Mouse (Mus musculus) hindbrain, embryonic 10.5 days (tissue): ENCODE measurements around the gene Atic. TPM values are rescaled to one million over a fixed set of nuclear protein-coding genes. Genes with fewer than 3 reads are reported as not detected.

Experiments
- DNase-seq: peaks from one replicate; pipeline ENCODE4 v3.0.0-alpha.2; 2017; ENCODE audit warnings: low spot score
- H3K27ac ChIP-seq: fragments of 300-500 bp; sonication (generic); 2 replicates; pipeline ENCODE4 v1.5.1; 2016; ENCODE audit warnings: mild to moderate bottlenecking, moderate library complexity
- H3K27me3 ChIP-seq: fragments of 300-500 bp; sonication (generic); 2 replicates; pipeline ENCODE4 v1.6.1; 2016; ENCODE audit warnings: mild to moderate bottlenecking; ENCODE audit not compliant: poor library complexity, insufficient read depth, severe bottlenecking
- H3K36me3 ChIP-seq: fragments of 300-500 bp; sonication (generic); 2 replicates; pipeline ENCODE4 v1.6.1; 2016; ENCODE audit warnings: mild to moderate bottlenecking, moderate library complexity
- H3K4me1 ChIP-seq: fragments of 300-500 bp; sonication (generic); replicated peaks from 2 replicates; pipeline ENCODE4 v1.6.1; 2016; ENCODE audit warnings: mild to moderate bottlenecking
- H3K4me3 ChIP-seq: fragments of 300-500 bp; sonication (generic); 2 replicates; pipeline ENCODE4 v1.5.1; 2016; ENCODE audit warnings: mild to moderate bottlenecking, moderate library complexity
- H3K9me3 ChIP-seq: fragments of 300-500 bp; sonication (generic); 2 replicates; pipeline ENCODE4 v1.6.1; 2016; ENCODE audit warnings: mild to moderate bottlenecking, moderate library complexity
- WGBS: fragments of 180-500 bp; shearing (Covaris S2); methylation state at CpG from one replicate; pipeline ENCODE4 v1.1.7; 2016; 5-methylcytosine and 5-hydroxymethylcytosine counted together
- polyA plus RNA-seq: library from polyadenylated mRNA; unstranded; fragments of >200 nt; fragmentation: Nextera tagmentation; extraction: Ambion mirVana; gene quantifications from 2 replicates; pipeline ENCODE4 v1.2.1, GENCODE M21; 2016

The Atic gene
- polyA plus RNA-seq, 1 experiment from 2014 or later = 46.0 TPM

DNA sequence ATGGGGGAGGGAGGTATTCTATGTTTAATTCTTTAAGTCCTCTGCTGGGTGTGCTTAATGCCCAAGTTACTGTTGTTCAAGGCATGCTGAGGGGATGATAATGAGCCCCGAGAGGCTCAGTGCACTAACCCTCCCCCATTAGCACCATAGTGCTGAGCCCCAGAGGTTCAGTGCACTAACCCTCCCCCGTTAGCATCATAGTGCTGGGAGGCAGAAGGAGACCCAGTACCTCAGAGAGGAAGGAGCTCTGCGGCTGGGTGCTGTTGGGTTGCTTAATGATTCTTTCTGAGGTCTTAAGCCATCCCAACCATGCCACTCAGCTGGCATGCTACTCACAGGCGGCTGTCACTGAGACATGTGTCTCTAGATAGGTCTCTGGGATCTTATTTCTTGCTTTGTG lies 13.2 kb downstream of the Atic start:
- no peak for DNase-seq
- Histone ChIP-seq H3K4me1 (no peaks in the 10 kb centered on the region), H3K27ac (no peak overlapping the region), H3K36me3 (peaks cover 91% of the 10 kb centered on the region), H3K27me3 (no peaks in the 10 kb centered on the region), H3K9me3 (no peaks in the 10 kb centered on the region), H3K4me3 (no peak overlapping the region)
- 88% methylated on average over 4 of the region's 4 CpGs for WGBS

DNA sequence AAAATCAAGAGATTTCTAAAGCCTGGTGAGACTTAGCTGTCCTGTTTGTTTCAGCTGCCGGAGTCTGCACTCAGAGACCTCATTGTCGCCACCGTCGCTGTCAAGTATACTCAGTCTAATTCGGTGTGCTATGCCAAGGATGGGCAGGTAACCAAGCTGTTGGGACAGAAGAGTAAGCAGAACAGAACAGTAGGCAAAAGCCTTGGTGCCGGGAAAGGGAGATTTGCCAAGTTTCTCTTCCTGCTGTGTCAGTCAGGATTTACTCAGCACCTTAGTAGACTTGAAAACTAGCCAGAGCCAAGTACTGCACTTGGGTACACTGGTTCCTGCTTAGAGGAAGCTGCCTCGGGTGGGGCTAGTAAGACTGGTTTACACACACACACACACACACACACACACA lies 19.0 kb downstream of the Atic start:
- Histone ChIP-seq H3K27me3 (no peaks in the 10 kb centered on the region), H3K9me3 (no peaks in the 10 kb centered on the region), H3K4me1 (no peaks in the 10 kb centered on the region), H3K4me3 (no peak overlapping the region), H3K36me3 (peaks cover 90% of the 10 kb centered on the region), H3K27ac (no peak overlapping the region)
- WGBS = 93% methylated on average over 7 of the region's 7 CpGs
- DNase-seq = no peak

DNA sequence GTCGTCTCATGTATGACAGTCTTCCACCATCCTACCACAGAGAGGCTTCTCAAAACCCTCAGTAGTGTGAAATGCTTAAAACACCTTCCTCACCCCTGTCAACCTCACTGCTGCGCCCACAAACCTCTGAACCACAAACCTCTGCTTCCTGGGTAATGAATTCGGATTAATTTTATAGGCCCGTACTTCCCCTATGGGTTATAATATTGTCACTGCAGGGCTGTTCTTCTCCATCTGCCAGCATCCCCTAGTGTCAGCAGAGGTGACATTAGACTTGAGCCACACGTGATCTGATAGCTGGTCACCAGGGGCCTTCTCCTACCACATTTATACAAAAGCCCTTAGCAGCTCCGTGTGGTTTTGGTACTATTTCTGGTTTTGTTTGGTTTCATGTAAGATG lies 19.9 kb downstream of the Atic start:
- no peak overlapping the region for H3K4me3 ChIP-seq
- H3K4me1 ChIP-seq = no peaks in the 10 kb centered on the region
- no peaks in the 10 kb centered on the region for H3K27me3 ChIP-seq
- no peaks in the 10 kb centered on the region for H3K9me3 ChIP-seq
- no peak for DNase-seq
- H3K27ac ChIP-seq = no peak overlapping the region
- H3K36me3 ChIP-seq = peaks cover 82% of the 10 kb centered on the region
- 93% methylated on average over 6 of the region's 6 CpGs for WGBS

DNA sequence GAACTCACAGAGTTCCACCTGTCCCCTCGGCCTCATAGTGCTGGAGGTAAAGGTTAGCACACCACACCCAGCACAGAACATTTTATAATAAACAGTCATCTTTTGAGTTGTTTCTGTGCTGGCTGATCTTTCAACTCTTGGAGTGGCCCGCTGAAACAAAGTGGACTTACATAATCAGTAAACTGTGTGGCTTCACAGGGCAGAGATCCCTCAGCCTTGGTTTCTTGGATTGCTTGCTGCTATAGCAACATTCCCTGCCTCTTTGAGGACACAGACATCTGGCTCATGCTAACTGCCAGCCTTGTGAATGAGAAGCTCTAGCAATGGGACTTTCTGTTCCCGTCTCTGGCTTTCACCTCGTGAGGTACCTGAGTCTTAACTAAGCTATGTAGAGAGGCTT lies 22.6 kb downstream of the Atic start:
- H3K27ac ChIP-seq = no peak overlapping the region
- no peak overlapping the region for H3K4me3 ChIP-seq
- H3K27me3 ChIP-seq = no peaks in the 10 kb centered on the region
- peaks cover 62% of the 10 kb centered on the region for H3K36me3 ChIP-seq
- WGBS = 89% methylated on average over 4 of the region's 4 CpGs
- no peaks in the 10 kb centered on the region for H3K4me1 ChIP-seq
- H3K9me3 ChIP-seq = no peaks in the 10 kb centered on the region
- DNase-seq = no peak

DNA sequence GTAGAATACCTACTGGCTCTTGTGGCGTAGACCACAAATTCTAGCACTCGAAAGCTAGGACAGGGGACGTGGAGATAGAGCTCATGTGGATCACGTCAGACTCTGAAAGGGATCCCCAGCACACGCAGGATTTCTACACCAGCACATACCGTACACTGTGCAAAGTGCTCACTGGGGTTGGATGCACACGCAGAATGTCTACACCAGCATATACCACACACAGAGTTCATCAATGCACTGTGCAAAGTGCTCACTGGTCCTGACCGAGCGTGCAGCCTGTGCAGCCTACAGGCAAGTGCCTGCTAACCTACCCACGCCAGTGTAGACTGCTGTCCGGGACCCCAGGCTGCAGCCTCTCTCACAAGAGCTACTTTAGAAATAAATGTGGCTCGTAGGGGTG lies 23.5 kb downstream of the Atic start:
- Histone ChIP-seq H3K27me3 (no peaks in the 10 kb centered on the region), H3K9me3 (no peaks in the 10 kb centered on the region), H3K4me3 (no peak overlapping the region), H3K4me1 (no peaks in the 10 kb centered on the region), H3K36me3 (peaks cover 66% of the 10 kb centered on the region), H3K27ac (no peak overlapping the region)
- no peak for DNase-seq
- 92% methylated on average over 12 of the region's 12 CpGs for WGBS

DNA sequence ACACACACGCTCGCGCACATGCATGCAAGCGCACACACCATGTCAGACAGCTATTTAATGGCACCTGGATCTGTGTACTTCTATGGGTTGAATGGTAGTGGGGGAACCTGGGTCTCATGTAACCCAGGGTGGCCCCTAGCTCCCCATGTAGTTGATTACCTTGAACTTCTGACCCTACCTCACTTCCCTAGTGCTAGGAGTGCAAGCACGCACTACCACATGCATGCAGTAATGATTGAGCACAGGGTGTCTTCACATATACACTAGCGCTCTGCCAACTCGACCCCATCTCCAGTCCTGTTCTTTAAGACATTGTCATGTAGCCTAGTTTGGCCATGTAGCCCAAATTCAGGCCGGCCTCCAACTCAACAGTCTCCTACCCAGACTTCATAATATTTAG lies 26.4 kb downstream of the Atic start:
- no peak overlapping the region for H3K4me3 ChIP-seq
- H3K4me1 ChIP-seq = no peaks in the 10 kb centered on the region
- no peaks in the 10 kb centered on the region for H3K9me3 ChIP-seq
- H3K27ac ChIP-seq = no peak overlapping the region
- peaks cover 67% of the 10 kb centered on the region for H3K36me3 ChIP-seq
- DNase-seq = no peak
- no peaks in the 10 kb centered on the region for H3K27me3 ChIP-seq
- 93% methylated on average over 8 of the region's 8 CpGs for WGBS

DNA sequence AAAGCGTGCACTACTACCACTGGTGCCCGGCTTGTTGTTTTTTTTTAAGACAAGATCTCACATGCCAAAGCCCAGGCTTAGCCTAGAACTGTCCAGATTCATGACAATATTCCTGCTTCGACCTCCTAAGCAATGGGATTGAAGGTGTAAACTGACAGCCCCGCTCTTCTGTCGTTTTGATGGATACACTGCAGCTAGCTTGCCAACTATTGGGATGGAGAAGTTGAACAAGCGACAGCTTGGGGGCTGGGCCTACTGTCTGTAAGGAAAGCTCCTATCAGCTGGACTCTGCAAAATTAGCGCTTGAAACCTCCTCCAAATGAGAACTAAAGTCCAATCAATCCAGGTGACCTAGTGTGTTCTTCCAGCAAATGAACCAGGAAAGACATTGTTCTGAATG lies 26.9 kb downstream of the Atic start:
- WGBS = 93% methylated on average over 7 of the region's 7 CpGs
- Histone ChIP-seq H3K27me3 (no peaks in the 10 kb centered on the region), H3K4me3 (no peak overlapping the region), H3K36me3 (peaks cover 67% of the 10 kb centered on the region), H3K27ac (no peak overlapping the region), H3K4me1 (no peaks in the 10 kb centered on the region), H3K9me3 (no peaks in the 10 kb centered on the region)
- no peak for DNase-seq

DNA sequence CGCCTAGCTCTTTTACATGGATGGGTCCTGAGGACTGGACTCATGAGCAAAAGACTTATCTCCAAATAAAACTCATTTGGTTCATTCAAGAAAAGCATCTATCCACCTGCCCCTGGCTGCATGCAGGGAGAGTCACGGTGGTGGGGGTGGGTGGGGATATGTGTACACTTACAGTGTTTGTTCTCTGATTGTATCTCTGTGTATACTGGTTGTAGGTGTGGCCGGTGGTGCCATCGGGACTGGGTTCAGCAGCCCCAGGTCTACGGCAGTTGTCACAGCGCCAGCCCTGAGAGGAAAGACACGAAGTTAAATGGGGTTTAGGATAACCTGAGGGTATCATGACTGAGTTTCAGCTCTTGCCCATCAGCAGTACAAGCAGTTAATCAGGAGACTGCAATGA lies 29.7 kb downstream of the Atic start:
- H3K4me3 ChIP-seq = no peak overlapping the region
- no peaks in the 10 kb centered on the region for H3K4me1 ChIP-seq
- H3K9me3 ChIP-seq = no peaks in the 10 kb centered on the region
- no peak overlapping the region for H3K27ac ChIP-seq
- 96% methylated on average over 7 of the region's 7 CpGs for WGBS
- H3K27me3 ChIP-seq = no peaks in the 10 kb centered on the region
- peaks cover 75% of the 10 kb centered on the region for H3K36me3 ChIP-seq
- no peak for DNase-seq

DNA sequence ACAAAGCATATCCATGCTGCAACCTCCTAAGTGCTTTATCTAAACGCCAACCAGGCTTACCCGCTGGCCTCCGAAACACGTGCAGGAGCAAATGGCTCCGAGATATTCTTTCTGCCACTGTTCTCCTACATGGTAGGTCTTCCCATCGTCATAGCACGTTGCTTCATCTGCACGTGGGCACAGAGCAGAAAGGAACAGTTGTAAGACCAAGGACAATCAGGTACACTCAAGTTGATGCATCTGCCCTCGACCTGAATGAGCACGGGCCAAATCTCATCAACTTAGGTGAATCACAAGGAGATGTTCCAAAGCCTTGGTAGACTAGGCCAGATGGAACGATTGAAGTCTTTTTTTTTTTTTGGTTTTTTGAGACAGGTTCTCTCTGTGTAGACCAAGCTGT lies 33.1 kb downstream of the Atic start:
- Histone ChIP-seq H3K4me1 (no peaks in the 10 kb centered on the region), H3K4me3 (no peak overlapping the region), H3K36me3 (peaks cover 100% of the 10 kb centered on the region), H3K9me3 (no peaks in the 10 kb centered on the region), H3K27ac (no peak overlapping the region), H3K27me3 (no peaks in the 10 kb centered on the region)
- 94% methylated on average over 11 of the region's 11 CpGs for WGBS
- no peak for DNase-seq

DNA sequence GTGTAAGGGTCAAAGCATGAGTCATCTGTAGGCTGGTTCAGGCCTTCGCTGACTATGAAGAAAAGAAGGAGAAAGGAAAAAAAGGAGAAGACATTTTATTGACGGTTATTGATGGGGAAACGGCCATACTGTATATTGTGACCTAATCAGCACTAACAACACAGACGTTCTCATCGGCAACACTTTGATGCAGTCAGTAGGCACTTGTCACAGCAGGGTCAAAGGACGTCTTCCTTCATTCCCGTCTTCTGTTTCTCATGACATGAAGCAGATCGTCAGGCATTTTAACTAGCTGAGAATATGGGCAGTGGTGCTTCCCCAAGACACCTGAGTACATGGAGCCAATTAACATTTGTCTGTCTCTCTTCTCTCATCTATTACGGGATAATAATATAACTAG lies 36.2 kb downstream of the Atic start:
- Histone ChIP-seq H3K27me3 (no peaks in the 10 kb centered on the region), H3K9me3 (no peaks in the 10 kb centered on the region), H3K4me1 (no peaks in the 10 kb centered on the region), H3K27ac (no peak overlapping the region), H3K4me3 (no peak overlapping the region), H3K36me3 (peaks cover 100% of the 10 kb centered on the region)
- WGBS = 95% methylated on average over 9 of the region's 9 CpGs
- DNase-seq = no peak

DNA sequence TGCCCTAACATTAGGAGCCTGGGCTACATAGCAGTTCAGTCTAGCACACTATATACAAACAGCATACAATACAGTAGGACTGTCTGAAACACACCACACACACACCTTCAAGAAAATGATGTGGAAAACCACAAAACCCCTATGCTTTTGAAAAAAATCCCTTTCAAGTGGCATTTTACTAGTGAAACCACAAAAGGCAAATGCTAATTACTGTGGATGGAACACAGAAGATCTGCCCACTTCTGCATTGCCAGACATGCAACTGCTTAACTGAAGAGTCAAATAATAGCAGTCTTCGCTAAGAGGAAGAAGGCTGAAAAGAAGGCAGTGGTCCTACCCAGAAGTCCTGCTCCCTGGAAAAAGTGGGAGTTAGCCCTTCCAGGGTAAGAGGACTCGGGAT lies 37.3 kb downstream of the Atic start:
- DNase-seq = no peak
- H3K4me3 ChIP-seq = no peak overlapping the region
- no peaks in the 10 kb centered on the region for H3K27me3 ChIP-seq
- no peaks in the 10 kb centered on the region for H3K9me3 ChIP-seq
- no peak overlapping the region for H3K27ac ChIP-seq
- 94% methylated on average over 2 of the region's 2 CpGs for WGBS
- peaks cover 100% of the 10 kb centered on the region for H3K36me3 ChIP-seq
- no peaks in the 10 kb centered on the region for H3K4me1 ChIP-seq

DNA sequence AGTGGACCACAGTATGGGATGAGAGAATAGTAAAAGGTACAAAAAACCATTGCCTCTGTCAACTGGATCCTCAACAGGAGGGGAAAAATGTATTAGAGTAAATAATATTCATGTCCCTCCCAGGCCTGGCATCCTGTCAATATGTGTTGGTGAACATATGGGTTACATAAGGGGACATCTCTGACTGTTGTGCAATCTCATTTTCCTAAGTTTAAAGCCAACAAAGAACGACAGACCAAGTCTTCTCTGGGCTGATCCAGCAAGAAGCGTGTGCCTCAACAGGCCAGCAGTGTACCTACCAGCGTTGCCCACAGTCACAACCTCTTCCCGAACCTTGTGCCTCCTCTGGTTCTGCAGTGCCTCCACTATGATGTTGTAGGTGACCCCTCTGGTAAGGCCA lies 38.4 kb downstream of the Atic start:
- 93% methylated on average over 4 of the region's 4 CpGs for WGBS
- Histone ChIP-seq H3K27me3 (no peaks in the 10 kb centered on the region), H3K27ac (no peak overlapping the region), H3K36me3 (peaks cover 100% of the 10 kb centered on the region), H3K4me1 (no peaks in the 10 kb centered on the region), H3K4me3 (no peak overlapping the region), H3K9me3 (no peaks in the 10 kb centered on the region)
- DNase-seq = no peak

DNA sequence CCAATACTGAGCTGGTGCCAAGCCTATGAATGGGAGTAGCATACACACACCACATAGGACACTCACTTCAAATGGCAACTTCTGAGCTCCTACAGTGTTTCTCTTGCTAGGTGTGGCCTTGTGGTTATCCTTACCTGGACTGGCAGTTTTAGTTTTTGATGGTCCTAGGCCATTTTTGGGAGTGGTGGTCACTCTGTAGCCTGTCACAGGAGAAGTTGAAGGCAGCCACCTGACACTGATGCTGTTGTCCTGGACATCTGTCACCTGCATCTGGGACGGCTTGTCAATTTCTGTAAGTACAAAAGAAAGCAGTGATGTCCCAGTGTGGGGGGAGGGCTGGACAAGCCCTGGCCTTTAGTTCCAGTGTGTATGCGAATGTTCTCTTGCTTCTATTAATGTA lies 48.8 kb downstream of the Atic start:
- no peaks in the 10 kb centered on the region for H3K27me3 ChIP-seq
- no peak overlapping the region for H3K4me3 ChIP-seq
- DNase-seq = no peak
- 84% methylated on average over 2 of the region's 2 CpGs for WGBS
- no peaks in the 10 kb centered on the region for H3K9me3 ChIP-seq
- no peak overlapping the region for H3K27ac ChIP-seq
- peaks cover 99% of the 10 kb centered on the region for H3K36me3 ChIP-seq
- no peaks in the 10 kb centered on the region for H3K4me1 ChIP-seq

DNA sequence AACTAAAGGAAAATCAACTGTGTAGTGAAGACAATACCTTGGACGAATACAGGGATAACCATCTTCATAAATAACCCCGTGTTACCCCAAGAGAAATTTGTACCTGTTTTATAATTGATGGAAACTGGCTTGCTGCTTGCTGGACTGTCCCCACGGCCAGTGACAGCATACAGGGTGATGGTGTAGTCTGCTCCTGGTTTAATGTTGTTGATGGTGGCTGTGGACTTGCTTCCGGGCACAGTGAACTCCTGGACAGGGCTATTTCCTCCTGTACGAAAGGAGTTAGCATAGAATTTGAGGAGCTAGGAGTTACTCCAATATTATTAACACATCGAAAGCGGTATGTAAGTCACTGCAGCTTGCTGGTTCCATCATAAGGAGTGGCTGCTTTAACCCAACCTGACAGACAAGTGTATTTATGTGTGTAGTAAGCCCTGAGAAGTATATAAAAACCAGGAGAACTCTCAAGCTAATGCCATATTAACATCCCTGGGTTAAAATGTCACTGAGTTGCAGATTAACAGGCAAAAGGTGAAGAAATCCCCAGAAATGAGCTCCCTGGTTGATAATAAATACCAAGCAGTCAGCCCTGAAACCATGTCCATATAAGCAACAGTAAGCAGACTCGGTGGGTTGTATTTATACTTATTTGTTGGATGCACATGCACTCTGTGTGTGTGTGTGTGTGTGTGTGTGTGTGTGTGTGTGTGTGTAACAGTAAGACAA lies 49.8 kb downstream of the Atic start:
- no peak overlapping the region for H3K27ac ChIP-seq
- no peaks in the 10 kb centered on the region for H3K9me3 ChIP-seq
- 95% methylated on average over 8 of the region's 8 CpGs for WGBS
- peaks cover 7% of the 10 kb centered on the region for H3K27me3 ChIP-seq
- peaks cover 99% of the 10 kb centered on the region for H3K36me3 ChIP-seq
- DNase-seq = no peak
- no peaks in the 10 kb centered on the region for H3K4me1 ChIP-seq
- no peak overlapping the region for H3K4me3 ChIP-seq
